Mouse (Mus musculus): ENCODE results near the gene March10.

The March10 gene

DNA sequence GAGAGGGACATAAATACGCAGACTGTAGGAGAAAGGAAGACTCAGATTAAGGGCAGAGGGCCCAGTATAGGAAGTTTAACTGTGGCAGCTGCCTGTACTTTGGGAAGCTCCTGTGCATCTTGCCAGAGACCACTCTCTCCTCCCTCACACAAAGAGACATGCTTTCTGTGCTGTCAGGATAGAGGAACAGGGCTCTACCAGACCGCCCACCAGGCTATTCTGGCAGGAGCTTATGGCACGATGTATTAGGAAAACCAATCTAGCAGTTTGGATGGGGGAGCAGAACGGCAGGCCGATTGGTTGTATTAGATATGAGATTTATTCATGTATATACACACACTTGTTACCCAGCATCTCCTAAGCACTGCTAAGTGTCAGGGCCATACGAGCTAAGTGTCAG is 138.8 kb downstream of the March10 start:
- in situ Hi-C loops (cut with MboI, MseI), result no loop called here

DNA sequence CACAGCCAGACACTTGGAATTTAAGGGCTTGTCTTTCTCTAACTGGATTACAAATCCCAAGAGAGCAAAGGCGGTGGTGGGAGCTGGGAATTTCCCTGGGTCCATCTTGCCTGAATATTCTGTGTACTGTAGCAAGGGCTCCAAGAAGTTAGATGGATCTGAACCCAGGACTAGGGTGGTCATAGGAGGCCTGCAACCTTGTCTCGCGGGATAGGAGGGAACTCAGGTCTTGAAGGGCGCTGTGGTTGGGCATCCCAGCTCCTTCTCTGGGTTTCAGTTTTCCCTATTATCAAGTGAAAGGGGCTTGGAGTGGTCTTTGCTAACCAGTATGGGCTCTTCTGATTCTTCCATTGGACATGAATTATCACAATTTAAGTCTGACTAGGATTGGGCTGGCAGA is 140.4 kb downstream of the March10 start:
- in situ Hi-C loops (cut with MboI, MseI), result no loop called here

DNA sequence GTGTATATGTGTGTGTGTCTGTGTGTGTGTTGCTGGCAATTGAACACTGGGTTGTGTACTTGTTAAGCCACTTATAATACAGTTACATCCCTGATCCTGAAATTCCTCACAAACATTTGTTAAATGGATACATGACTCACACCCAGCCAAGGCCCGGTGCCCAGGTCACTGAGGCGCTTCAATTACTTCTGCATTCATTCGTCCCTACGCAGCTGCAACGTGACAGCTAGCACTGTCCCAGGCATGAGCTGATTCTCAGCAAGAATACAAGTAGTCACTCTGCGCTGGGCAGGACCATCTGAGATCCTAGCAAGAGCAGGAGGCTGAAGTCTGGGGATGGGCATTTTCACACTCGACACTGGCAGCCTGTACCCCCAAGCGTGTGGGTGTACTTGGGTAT is 141.2 kb downstream of the March10 start:
- in situ Hi-C loops (cut with MboI, MseI), result no loop called here

DNA sequence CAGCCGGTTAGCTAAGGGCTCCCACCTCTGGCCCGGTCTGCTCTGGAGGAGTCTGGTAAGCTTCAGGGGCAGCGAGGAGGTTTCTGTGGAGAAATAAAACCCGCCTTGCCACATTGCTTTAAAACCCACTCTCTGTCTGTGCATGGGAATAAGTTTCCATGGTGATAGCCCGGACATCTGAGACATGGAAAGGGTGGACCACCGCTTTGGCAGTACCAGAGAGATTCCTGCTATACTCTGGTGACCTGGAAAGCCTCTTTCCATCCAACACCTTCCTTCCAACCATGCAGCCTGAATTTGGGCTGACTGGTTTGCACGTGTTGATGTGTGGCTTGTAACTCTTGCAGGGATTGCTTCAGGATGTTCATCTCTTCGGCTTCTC is 142.9 kb downstream of the March10 start:
- in situ Hi-C loops (cut with MboI, MseI), result no loop called here

DNA sequence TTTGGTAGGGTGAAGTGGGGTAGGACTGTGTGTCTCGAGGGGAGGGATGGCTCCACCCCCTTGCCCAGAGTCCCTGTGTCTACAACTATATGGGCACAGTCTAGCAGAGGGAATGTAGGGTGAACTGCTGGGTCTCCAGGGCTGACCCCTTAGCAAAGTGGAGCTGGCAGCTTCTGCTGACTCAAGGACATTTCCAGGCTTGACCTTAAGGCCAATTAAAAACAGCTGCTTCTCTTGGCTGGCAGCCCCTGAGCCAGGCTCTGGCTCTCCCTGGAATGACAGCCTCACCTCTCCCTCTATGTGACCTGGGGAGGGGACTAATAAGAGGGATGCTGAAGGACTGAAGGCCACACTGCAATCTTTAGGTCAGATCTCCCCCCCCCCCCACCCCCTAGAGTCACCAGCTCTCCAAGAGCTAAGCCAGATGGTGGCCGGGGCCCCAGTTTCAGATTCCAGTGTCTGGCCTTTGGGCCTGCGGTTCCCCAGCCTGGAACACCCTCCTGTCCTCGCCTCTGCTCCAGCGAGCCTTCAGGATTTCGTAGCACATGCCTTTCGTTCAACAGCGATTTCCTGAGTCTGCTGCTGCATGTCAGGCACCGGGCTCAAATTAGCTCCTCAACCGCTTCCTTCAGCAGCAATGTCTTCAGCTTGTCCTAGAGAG is 143.4 kb downstream of the March10 start:
- in situ Hi-C loops (cut with MboI, MseI), result no loop called here

DNA sequence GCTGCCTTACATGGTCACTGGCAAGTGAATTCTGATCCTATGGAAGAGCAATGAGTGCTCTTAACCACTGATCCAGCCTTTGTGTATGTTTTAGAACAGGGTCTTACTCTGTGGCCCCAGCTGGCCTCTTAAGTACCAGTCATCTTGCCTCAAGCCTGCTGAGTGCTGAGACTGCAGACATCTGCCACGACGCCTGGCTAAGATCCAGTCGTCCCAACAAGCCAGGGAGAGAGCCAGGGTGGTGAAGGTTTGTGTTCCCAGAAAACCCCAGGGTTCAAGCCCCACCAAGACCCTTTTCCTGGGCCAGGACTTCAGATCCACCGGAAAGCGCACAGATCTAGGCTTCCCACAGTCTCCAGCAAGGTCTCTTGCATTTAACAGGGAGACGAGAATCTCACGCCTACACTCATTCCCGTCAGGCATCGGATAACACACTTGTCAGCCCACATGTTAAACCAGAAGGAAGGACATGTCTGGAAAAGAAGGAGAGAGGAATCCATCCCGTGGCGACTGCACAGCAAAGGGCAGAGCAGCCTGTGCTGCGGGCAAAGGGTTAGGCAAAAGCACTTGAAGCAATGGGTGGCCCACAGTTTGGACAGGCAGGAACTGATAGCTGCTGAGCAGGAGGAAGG is 144.1 kb downstream of the March10 start:
- in situ Hi-C loops (cut with MboI, MseI), result no loop called here

DNA sequence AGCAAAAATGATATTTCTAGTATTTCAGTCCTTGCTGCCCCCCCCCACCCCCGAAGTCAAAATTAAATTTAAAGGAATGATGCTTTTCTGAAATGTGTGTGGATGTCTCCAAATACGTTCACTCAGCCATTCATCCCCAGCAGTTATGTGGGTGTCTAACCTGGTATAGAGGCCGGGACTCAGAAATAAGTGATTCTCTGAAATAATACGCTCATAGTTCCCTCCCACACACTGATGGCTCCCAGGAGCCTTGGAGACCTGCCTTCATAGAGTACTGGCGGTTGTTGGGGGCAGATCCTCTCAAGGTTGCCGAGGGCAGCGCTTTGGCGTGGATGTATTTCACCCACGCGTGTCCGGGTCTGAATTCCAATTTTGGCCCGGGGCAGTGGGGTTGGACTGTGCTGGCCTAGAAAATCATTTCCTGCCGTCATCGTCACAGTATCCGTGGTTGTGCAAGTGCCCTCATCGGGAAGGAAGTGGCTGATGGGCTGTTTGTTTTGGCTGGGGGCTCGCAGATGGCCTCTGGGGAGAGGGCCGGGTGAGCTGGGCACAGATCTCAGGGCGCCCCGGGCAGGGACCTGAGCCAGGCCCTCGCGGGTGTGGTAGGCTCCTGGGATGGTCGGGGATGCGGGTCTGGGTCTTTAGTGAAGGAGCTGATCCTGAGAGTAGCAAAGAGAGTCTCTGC is 145.1 kb downstream of the March10 start:
- in situ Hi-C loops (cut with MboI, MseI), result no loop called here
